Mouse (Mus musculus): Measurements from ENCODE around the gene Tns4.

DNA sequence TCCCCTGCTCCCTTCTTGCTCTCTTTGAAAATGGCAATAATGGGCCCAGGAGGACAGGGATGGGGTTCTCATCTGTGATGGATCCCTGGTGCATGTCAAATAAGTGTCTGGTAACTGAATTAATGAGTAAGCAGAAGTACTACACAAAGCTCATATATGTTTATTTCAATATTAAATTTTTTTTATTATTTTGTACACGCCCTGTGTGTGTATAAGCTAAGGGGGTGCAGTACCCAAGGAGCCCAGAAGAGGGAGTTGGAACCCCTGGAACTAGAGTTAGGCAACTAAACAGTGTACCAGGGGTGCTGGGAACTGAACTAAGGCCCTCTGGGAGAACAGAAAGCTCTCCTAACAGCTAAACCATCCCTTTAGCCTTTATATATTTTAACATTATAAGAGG is 29.3 kb upstream of the Tns4 start:
- TF ChIP-seq CTCF (IDR thresholded peaks at IDR 0.05; ENCODE audit: extremely low read depth, insufficient read depth, low read length) (no peak), POLR2A (IDR thresholded peaks at IDR 0.05; ENCODE audit: extremely low read depth, insufficient read depth, low read length) (no peak)
